Mouse (Mus musculus): Measurements from ENCODE around the gene Unkl.

DNA sequence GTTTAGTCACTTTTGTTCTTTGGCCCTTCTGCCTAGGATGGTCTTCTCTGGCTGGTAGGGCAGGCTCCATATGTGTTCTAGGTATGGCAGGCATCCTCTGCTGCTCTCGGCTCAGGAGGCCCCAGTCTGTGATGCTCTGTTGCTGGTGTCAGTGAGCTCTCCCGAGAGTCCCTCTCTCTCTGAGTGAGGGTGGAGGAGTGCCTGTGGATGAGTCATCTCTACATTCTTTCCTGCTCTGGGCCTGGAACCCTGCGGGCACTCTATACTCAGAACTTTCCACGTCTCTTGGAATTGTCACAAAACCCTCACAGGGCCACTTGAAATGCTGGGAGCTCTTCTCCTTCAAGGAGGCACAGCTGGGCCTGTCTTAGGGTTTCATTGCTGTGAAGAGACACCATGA, 23.5 kb downstream of the Unkl start:
- TF ChIP-seq CTCF (IDR thresholded peaks at IDR 0.05; ENCODE audit: borderline replicate concordance, extremely low read depth, insufficient read depth, insufficient read length) (no peak), POLR2A (IDR thresholded peaks at IDR 0.05; ENCODE audit: borderline replicate concordance, extremely low read depth, insufficient read depth, insufficient read length, poor library complexity, severe bottlenecking) (no peak)

Measured in brain, embryonic 14.5 days (tissue).